10 mouse cellular contexts compared by ENCODE assay signal in the genomic region with DNA sequence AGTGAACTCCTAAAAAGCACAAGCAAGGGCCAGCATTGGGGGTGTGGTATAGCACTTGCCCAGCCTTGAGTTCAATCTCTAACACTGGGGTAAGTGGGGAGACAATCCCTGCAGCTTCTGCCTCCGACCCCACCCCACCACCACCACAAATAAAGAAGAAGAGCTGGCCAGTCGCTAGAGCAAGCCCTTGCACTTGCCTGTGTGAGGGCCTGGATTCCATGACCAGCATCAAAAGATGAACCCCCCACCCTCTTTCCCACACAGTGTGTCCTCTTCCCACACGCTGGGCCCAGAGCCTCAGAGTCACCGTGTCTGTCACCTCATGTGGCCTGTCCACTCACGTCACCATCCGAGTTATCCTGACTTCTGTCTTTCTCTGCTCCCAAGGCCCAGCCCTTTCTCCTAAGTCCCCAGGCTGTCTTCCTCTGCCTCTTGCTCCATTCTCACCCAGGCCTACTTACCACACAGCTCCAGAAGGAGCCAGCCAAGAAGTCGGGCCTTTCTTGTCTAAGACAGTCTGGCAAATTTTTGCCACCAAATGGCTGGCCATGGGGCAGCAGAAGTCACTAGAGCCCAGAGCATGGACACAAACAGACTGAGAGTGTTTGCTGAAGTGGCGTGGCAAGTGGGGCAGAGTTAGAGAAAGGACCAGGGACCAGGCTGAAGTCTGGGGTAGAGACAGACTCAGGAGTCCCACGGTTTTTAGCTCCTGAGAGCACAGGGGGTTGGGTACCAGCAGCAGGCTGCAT. TPM values are rescaled to one million over a fixed set of nuclear protein-coding genes. Genes with fewer than 3 reads are reported as not detected.
DNase-seq lines count a peak whose midpoint lies in the region; ATAC-seq and TF ChIP-seq lines count a peak whose summit lies in the region.
"Had no signal": no experiment of that assay in that cellular context is flagged by ENCODE, and none has a peak within 500 bp of the region (broad histone marks: within the 10 kb centered on the region; RNA-seq: fewer than 3 reads in every experiment).

No protein-coding gene starts in this region.

- DNase-seq in kidney, adult 18-20 months: no peak
- DNase-seq in urinary bladder, postnatal 25 days (ENCODE audit: low spot score): no peak
- DNase-seq in ovary, postnatal 10 days (ENCODE audit: low spot score): no peak
- DNase-seq in kidney, postnatal 4 days: no peak
- DNase-seq: adrenal gland, postnatal 14 days had no signal

- H3K9ac ChIP-seq in kidney, embryonic 14.5 days (ENCODE audit: low read depth, low read length): no peak overlapping the region
- 0 out of 2 replicates have a peak overlapping the region, but pooled peaks have one; percentile 37 for H3K9ac ChIP-seq in embryonic facial prominence, embryonic 13.5 days
- 0 out of 2 replicates have a peak overlapping the region, but pooled peaks have one; percentile 23 for H3K9ac ChIP-seq in hindbrain, embryonic 16.5 days (ENCODE audit: low read depth, low read length)
- H3K9ac ChIP-seq: liver, embryonic 14.5 days had no signal

- WGBS in kidney, embryonic 14.5 days: 47% methylated on average over 9 of the region's 9 CpGs
- WGBS in embryonic facial prominence, embryonic 13.5 days: 63% methylated on average over 9 of the region's 9 CpGs
- WGBS in hindbrain, embryonic 16.5 days: 21% methylated on average over 9 of the region's 9 CpGs

- no peak overlapping the region for H3K4me3 ChIP-seq in kidney, embryonic 14.5 days (ENCODE audit: low read length)
- peak overlapping the region; percentile 35; the same call in 1 of the 2 replicates for H3K4me3 ChIP-seq in E14TG2a.4 (replicated peaks; ENCODE audit: low read length)
- H3K4me3 ChIP-seq in embryonic facial prominence, embryonic 13.5 days: no peak overlapping the region
- H3K4me3 ChIP-seq in hindbrain, embryonic 16.5 days (ENCODE audit: low read length): 0 out of 2 replicates have a peak overlapping the region, but pooled peaks have one; percentile 4

- peaks cover 4% of the 10 kb centered on the region for H3K36me3 ChIP-seq in kidney, embryonic 14.5 days (ENCODE audit: control insufficient read depth, insufficient read depth, low read length)
- H3K36me3 ChIP-seq in E14TG2a.4 (ENCODE audit: insufficient read depth, low read length): peaks cover 13% of the 10 kb centered on the region
- no peaks in the 10 kb centered on the region for H3K36me3 ChIP-seq in embryonic facial prominence, embryonic 13.5 days
- no peaks in the 10 kb centered on the region for H3K36me3 ChIP-seq in hindbrain, embryonic 16.5 days (ENCODE audit: control insufficient read depth, insufficient read depth, low read length)

- peak overlapping the region; percentile 19; the same call in 1 of the 2 replicates for H3K4me2 ChIP-seq in kidney, embryonic 14.5 days (replicated peaks; ENCODE audit: low read depth, low read length)
- peak overlapping the region; percentile 26 for H3K4me2 ChIP-seq in embryonic facial prominence, embryonic 13.5 days
- H3K4me2 ChIP-seq in hindbrain, embryonic 16.5 days (ENCODE audit: low read length): peak overlapping the region; percentile 26; the same call in 1 of the 2 replicates

- TF ChIP-seq CTCF in E14TG2a.4 (conservative IDR thresholded peaks at IDR 0.05; ENCODE audit: low read length): no peak

- H3K4me1 ChIP-seq in kidney, embryonic 14.5 days (ENCODE audit: control insufficient read depth, insufficient read depth, low read length): peaks cover 10% of the 10 kb centered on the region
- H3K4me1 ChIP-seq in E14TG2a.4 (replicated peaks; ENCODE audit: low read depth, low read length): peaks cover 58% of the 10 kb centered on the region
- peaks cover 14% of the 10 kb centered on the region for H3K4me1 ChIP-seq in embryonic facial prominence, embryonic 13.5 days
- H3K4me1 ChIP-seq in hindbrain, embryonic 16.5 days (ENCODE audit: control insufficient read depth, insufficient read depth, low read depth, low read length): peaks cover 11% of the 10 kb centered on the region

- H3K27me3 ChIP-seq in kidney, embryonic 14.5 days (ENCODE audit: control insufficient read depth, insufficient read depth, low read length): no peaks in the 10 kb centered on the region
- peaks cover 13% of the 10 kb centered on the region for H3K27me3 ChIP-seq in E14TG2a.4 (ENCODE audit: insufficient read depth, low read length)
- 0 out of 2 replicates have a peak, but pooled peaks cover 5% of the 10 kb centered on the region for H3K27me3 ChIP-seq in embryonic facial prominence, embryonic 13.5 days
- no peaks in the 10 kb centered on the region for H3K27me3 ChIP-seq in hindbrain, embryonic 16.5 days (replicated peaks; ENCODE audit: control insufficient read depth, insufficient read depth, low read length)

- no peak overlapping the region for H3K27ac ChIP-seq in kidney, embryonic 14.5 days (ENCODE audit: low read depth, low read length)
- no peak overlapping the region for H3K27ac ChIP-seq in embryonic facial prominence, embryonic 13.5 days
- peak overlapping the region; percentile 5 for H3K27ac ChIP-seq in hindbrain, embryonic 16.5 days (ENCODE audit: low read depth, low read length)
- H3K27ac ChIP-seq: liver, embryonic 14.5 days had no signal

- ATAC-seq in kidney, embryonic 14.5 days (ENCODE audit: low FRiP score, low TSS enrichment): no peak
- no peak for ATAC-seq in embryonic facial prominence, embryonic 13.5 days (ENCODE audit: insufficient number of reproducible peaks, insufficient read depth, low FRiP score, low TSS enrichment, low read depth)
- ATAC-seq in hindbrain, embryonic 16.5 days: no peak

- H3K9me3 ChIP-seq in kidney, embryonic 14.5 days (ENCODE audit: control insufficient read depth, low read length): peaks cover 8% of the 10 kb centered on the region; the same call in 1 of the 2 replicates
- no peaks in the 10 kb centered on the region for H3K9me3 ChIP-seq in E14TG2a.4 (ENCODE audit: low read length)
- H3K9me3 ChIP-seq in embryonic facial prominence, embryonic 13.5 days: no peaks in the 10 kb centered on the region
- H3K9me3 ChIP-seq in hindbrain, embryonic 16.5 days (ENCODE audit: control insufficient read depth, low read length): no peaks in the 10 kb centered on the region

RNA-seq across cellular contexts. Expression of a gene that starts 2.9 kb away (rescaled TPM):
- polyA plus RNA-seq in kidney, embryonic 14.5 days (2014; fragmentation: Nextera tagmentation; extraction: Ambion mirVana): 12.4 and 15.4 TPM in 2 replicates
- polyA plus RNA-seq in embryonic facial prominence, embryonic 13.5 days (2015; fragmentation: Nextera tagmentation; extraction: Ambion mirVana): 16.1 and 18.8 TPM in 2 replicates
- 19.7 and 20.1 TPM in 2 replicates for polyA plus RNA-seq in hindbrain, embryonic 16.5 days (2015; fragmentation: Nextera tagmentation; extraction: Ambion mirVana)

RNA-seq across cellular contexts. Expression of a gene that starts 32.4 kb away (rescaled TPM):
- polyA plus RNA-seq in kidney, embryonic 14.5 days (2014; fragmentation: Nextera tagmentation; extraction: Ambion mirVana): 6.1 and 10.2 TPM in 2 replicates
- polyA plus RNA-seq in embryonic facial prominence, embryonic 13.5 days (2015; fragmentation: Nextera tagmentation; extraction: Ambion mirVana): 3.0 and 3.2 TPM in 2 replicates
- 2.5 and 2.8 TPM in 2 replicates for polyA plus RNA-seq in hindbrain, embryonic 16.5 days (2015; fragmentation: Nextera tagmentation; extraction: Ambion mirVana)

RNA-seq across cellular contexts. Expression of a gene that starts 51.8 kb away (rescaled TPM):
- 0.03 TPM in 2 replicates for polyA plus RNA-seq in kidney, embryonic 14.5 days (2014; fragmentation: Nextera tagmentation; extraction: Ambion mirVana)
- 0.06 TPM in 1 of 2 replicates, not detected in the other for polyA plus RNA-seq in embryonic facial prominence, embryonic 13.5 days (2015; fragmentation: Nextera tagmentation; extraction: Ambion mirVana)
- 11.6 and 13.3 TPM in 2 replicates for polyA plus RNA-seq in hindbrain, embryonic 16.5 days (2015; fragmentation: Nextera tagmentation; extraction: Ambion mirVana)
- polyA plus RNA-seq: liver, embryonic 14.5 days had no signal

Comparison
In these comparisons a context has a peak if more than half of its experiments do, and no peak if none do; other contexts are left out.
1. H3K4me3 ChIP-seq: peak in E14TG2a.4 (single experiment) and hindbrain, embryonic 16.5 days (single experiment); none in kidney, embryonic 14.5 days (single experiment) and embryonic facial prominence, embryonic 13.5 days (single experiment).
2. RNA of a gene that starts 51.8 kb away (polyA plus RNA-seq): 11.6 to 13.3 TPM in hindbrain, embryonic 16.5 days; 0.06 TPM in embryonic facial prominence, embryonic 13.5 days and 0.03 TPM in kidney, embryonic 14.5 days; every median in the first group is over 10 times any median in the second.
3. Peak in every context shown above with its lines, with median percentiles within 50 percentile points of each other: H3K4me2 ChIP-seq.